Mouse (Mus musculus) kidney, postnatal 10 days (tissue): ENCODE measurements around the gene Amh.
"Not testable (repeated sequence)": the region's sequence is repeated elsewhere in the genome, so short reads cannot be mapped to it uniquely, and the experiment has no call there.

Experiments used
- DNase-seq: peaks from one replicate; pipeline ENCODE4 v3.0.0; 2021; ENCODE audit warnings: mixed read lengths

The Amh gene

GRCm38 (mm10) chr10:80808099-80808984 is 3.3 kb downstream of the Amh start:
- DNase-seq: no peak

DNA sequence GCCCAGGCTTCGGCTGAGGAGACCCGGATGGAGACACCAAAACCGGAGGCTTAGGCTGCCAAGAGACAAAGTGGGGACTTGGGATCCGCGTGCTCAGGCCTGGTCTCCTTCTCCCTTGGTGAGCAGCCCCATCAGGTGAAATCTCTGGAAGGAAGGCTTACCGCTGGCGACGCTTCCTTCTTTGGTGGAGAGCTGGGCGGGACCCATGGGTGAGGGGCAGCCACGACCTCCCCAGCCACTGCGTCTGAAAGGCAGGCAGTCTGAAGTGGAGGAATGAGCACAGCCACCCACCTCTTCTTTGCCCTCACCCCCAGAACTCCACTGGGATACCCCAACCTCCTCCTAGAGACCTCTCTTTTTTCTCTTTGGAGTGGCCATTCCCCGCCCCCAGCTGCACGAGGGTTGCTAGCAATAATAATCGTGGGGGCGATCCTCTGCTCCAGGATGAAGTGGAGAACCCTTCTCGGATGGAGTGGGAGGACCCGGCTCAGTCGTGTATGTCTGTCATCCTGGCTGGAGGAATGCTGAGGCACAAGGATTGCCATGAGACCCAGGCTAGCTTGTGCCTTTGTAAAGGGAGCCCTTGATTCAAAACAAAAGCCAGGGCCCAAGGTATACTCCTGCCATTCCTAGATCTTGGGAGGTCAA is 4.1 kb downstream of the Amh start:
- peak; percentile 33 for DNase-seq

GRCm38 (mm10) chr10:80810084-80810483 is 5.0 kb downstream of the Amh start:
- peak; percentile 20 for DNase-seq

DNA sequence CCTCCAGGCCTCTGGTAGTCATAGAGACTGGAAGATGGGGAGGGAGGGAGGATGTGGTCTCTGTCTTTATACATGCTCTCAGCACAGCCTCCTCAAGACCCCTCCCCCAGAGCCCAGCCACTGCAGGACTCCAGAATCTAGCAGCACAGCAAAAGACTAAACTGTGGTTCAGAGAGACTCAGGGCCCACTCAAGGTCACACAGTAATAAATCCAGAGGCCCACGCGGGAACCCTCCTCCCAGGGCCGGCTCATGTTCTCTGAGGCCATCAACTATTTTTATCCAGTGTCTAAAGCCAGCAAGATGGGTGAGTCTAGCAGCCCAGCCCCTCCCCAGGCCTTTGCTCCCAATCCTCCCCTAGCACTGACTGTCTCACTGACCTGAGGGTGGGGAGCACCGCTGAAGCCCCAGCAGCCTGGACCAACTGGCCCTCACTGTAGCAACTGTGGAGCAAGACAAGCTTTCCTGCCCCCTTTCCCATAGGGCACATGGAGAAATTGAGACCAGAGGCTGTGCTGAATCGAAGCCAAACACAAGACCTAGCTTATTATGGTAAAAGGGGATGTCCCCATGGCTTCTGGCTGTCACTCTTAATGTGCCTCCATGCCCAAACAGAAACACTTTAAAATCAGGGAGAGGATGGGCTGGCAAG is 7.5 kb downstream of the Amh start:
- no peak for DNase-seq

GRCm38 (mm10) chr10:80813366-80813765 is 8.3 kb downstream of the Amh start, which contains the start of gene Jsrp1:
Jsrp1 (minus strand) TSS chr10:80813498.
- DNase-seq: no peak

GRCm38 (mm10) chr10:80814800-80815199 is 9.8 kb downstream of the Amh start:
- no peak for DNase-seq

GRCm38 (mm10) chr10:80816303-80816702 is 11.3 kb downstream of the Amh start:
- DNase-seq: not testable (repeated sequence)

- DNase-seq: no peak
These were observed 12.1 kb downstream of the Amh start for GRCm38 (mm10) chr10:80817164-80817563.

- not testable (repeated sequence) for DNase-seq
These were observed 12.9 kb downstream of the Amh start for GRCm38 (mm10) chr10:80817955-80818354.

DNA sequence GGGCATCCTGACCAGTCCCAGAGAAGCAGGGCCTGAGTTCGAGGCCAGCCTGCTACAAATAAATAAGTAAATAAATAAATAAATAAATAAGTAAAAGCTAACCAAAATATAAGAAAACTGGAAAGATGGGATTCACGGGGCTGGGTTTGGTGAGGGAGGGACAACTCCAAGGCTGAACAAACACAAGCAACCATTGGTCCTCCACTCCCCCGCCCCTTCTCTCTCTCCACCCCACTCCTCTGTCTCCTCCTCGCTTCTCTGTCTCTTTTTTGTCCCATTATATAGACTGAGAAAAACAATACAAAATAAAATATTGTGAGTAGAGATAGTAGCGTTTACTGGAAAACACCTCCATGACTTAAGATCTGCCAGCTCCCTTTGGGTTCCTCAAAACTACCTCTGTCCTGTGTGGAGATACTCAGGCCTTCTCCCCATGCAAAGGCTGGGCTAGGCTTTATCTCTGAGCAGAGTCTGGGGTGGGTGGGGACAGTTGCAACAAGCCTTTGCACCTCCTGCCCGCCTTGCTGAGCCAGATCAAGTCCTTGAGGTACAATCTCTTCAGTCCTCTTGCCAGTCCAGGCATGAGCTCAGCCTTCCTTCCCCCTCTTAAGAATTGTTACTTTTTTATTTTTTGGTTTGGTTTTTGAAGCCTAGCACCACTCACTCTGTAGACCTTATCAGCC is 13.7 kb downstream of the Amh start:
- DNase-seq: no peak

- peak; percentile 62 for DNase-seq
These were observed 14.4 kb downstream of the Amh start for GRCm38 (mm10) chr10:80819406-80819805.

- peak; percentile 51 for DNase-seq
These were observed 16.9 kb downstream of the Amh start for GRCm38 (mm10) chr10:80821991-80822390.

GRCm38 (mm10) chr10:80822528-80822927 is 17.5 kb downstream of the Amh start:
- DNase-seq: no peak

GRCm38 (mm10) chr10:80823316-80823715 is 18.3 kb downstream of the Amh start:
- DNase-seq: no peak

DNA sequence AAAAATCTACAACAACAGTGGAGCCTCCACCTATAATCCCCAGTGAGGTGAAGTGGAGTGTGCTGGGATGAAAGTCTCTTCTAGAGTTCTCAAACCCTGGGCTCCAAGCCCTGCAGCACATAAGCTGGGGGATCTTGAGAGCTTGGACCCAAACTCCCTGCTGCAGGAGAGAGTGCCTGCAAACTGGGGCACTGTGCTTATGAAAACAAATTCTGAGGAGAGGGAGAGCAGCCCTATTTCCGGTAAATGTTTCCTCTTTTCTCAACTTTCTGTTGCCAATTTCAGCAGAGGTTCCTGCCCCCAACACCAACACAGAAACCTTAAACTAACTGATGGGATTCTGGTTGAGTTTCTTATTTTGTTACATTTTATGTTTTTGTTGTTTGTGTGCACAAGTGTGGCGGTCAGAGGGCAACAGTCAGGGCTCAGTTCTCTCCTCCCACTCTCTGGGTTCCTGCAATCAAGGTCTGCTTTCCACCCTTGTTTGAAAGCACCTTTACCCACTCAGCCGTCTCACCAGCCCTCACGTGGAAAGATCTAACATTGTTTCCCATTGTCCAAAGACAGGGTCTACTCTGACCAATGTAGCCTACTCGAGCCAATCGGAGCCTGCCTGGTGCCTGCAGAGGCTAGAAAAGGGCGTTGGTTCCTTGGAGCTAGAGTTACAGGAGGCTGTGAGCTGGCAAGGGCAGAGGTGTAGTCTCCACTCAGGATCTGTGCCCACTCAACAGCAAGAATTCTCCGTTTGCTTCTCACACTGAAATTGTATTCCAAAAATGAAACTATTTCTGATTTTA is 19.0 kb downstream of the Amh start:
- no peak for DNase-seq

DNA sequence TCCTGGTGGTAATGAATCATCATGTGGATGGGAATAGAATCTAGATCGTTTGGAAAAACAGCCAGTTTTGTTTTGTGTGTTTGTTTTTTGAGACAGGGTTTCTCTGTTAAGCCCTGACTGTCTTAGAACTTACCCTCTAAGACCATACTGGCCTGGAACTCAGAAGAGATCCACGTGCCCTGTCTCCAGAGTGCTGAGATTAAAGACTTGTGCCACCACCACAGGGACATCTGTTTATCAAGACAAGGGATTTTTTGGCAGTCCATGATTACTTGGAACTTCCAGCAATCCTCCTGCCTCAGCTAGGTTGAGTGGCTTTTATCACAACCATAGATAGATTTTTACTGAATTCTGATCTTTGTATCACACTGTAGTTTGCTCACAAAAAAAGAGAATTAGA is 19.8 kb downstream of the Amh start:
- DNase-seq: no peak

DNA sequence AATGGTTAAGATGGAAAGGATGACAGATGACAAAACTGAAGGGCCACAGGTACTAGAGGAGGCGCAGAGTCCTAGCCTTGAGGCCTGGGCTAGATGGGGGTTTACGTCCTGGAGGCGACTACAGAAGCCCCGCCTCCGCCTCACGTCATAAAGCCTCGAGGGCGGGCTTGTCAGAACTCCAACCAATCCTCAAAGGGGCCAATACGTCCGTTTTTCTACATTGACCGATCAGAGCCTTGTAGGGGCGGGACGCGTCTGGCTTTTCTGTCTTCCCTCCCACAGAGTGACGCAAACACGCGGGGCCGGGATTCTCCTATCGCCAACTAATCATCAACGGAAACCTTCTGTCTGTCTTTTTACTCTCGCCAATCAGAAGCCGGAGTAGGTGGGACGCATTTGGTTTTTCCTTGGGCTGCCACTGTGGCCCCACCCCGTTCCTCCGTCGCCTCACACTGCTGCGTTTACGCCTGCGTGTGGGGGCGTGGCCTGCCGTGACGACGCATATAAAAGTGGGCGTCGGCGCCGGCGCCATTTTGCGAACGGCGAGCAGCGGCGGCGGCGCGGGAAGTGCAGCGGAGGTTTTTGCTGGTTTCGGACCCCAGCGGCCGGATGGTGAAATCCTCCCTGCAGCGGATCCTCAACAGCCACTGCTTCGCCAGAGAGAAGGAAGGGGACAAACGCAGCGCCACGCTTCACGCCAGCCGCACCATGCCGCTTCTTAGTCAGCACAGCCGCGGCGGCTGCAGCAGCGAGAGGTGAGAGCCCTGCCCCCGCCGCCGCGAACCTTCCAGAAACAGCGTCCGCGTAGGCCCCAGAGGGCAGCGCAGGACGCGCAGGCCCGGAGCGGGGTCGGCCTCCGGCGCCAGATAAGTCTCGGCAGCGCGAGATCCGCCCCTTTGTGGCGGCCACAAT is 21.4 kb downstream of the Amh start, which contains the start of gene Oaz1:
Oaz1 (plus strand) TSS at position 506 of the 912 bp plus-strand sequence.
- peak; percentile 99 for DNase-seq

GRCm38 (mm10) chr10:80827063-80827869 is 22.2 kb downstream of the Amh start:
- DNase-seq: no peak

GRCm38 (mm10) chr10:80827870-80828420 is 22.9 kb downstream of the Amh start:
- DNase-seq: no peak

GRCm38 (mm10) chr10:80828587-80828986 is 23.5 kb downstream of the Amh start:
- not testable (repeated sequence) for DNase-seq
